Mouse (Mus musculus) bone marrow macrophage, adult 2 months (primary cell): ENCODE results near the gene Gtf2i.

Experiments used
- CTCF ChIP-seq: IDR thresholded peaks from 2 replicates; pipeline ENCODE4 v1.5.1; 2012; ENCODE audit warnings: low read depth, mild to moderate bottlenecking, low read length, moderate library complexity
- POLR2A ChIP-seq: IDR thresholded peaks from 2 replicates; pipeline ENCODE4 v1.6.1; 2012; ENCODE audit warnings: mild to moderate bottlenecking, low read depth, low read length, borderline replicate concordance

DNA sequence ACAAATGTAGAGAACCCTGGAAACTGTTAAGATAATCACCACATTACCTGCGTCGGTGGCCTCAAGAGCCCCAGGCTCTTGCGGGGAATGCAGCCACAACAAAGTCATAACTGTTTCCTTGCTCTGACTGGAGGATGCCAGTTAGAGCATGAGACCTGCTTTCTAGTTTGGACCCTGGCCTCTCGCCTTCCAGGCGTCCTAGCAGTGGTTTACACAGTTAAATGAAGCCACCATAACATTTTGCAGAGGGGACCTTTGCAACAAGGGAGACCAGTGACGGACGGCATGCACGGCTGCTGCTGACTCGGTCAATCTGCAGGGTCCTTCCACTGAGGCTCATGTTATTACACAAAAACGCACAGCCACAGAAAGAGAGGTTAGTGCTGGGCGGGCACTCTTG lies 41.8 kb downstream of the Gtf2i start:
- TF ChIP-seq CTCF: no peak
- no peak for TF ChIP-seq POLR2A
